Mouse (Mus musculus) embryonic facial prominence, embryonic 14.5 days (tissue): Measurements from ENCODE around the gene Wfdc6a. TPM values are rescaled to one million over a fixed set of nuclear protein-coding genes. Genes with fewer than 3 reads are reported as not detected.

Source experiments
- ATAC-seq: fragments of 200-750 bp; cut with Nextera tagmentation; 2 replicates; pipeline ENCODE4 v1.8.0; 2017; ENCODE audit warnings: low read depth, moderate number of reproducible peaks, moderate TSS enrichment
- DNase-seq: peaks from one replicate; pipeline ENCODE4 v3.0.0-alpha.2; 2015; ENCODE audit warnings: low spot score
- H3K27ac ChIP-seq: fragments of 300-500 bp; sonication (generic); replicated peaks from 2 replicates; pipeline ENCODE4 v1.5.1; 2014; ENCODE audit warnings: low read depth, mild to moderate bottlenecking, low read length, moderate library complexity
- H3K27me3 ChIP-seq: fragments of 300-500 bp; sonication (generic); replicated peaks from 2 replicates; pipeline ENCODE4 v1.6.1; 2014; ENCODE audit warnings: low read length; ENCODE audit not compliant: control insufficient read depth, insufficient read depth
- H3K36me3 ChIP-seq: fragments of 300-500 bp; sonication (generic); 2 replicates; pipeline ENCODE4 v1.6.1; 2014; ENCODE audit warnings: low read length, mixed read lengths; ENCODE audit not compliant: control insufficient read depth, insufficient read depth
- H3K4me1 ChIP-seq: fragments of 300-500 bp; sonication (generic); 2 replicates; pipeline ENCODE4 v1.6.1; 2014; ENCODE audit warnings: antibody characterized with exemption, low read length; ENCODE audit not compliant: control insufficient read depth, insufficient read depth
- H3K4me2 ChIP-seq: fragments of 300-500 bp; sonication (generic); 2 replicates; pipeline ENCODE4 v1.6.1; 2014; ENCODE audit warnings: low read depth, mild to moderate bottlenecking, low read length, moderate library complexity, mixed read lengths
- H3K4me3 ChIP-seq: fragments of 300-500 bp; sonication (generic); 2 replicates; pipeline ENCODE4 v1.5.1; 2014; ENCODE audit warnings: low read depth, mild to moderate bottlenecking, low read length
- H3K9ac ChIP-seq: fragments of 300-500 bp; sonication (generic); 2 replicates; pipeline ENCODE4 v1.6.1; 2014; ENCODE audit warnings: low read depth, mild to moderate bottlenecking, low read length, moderate library complexity, mixed read lengths
- H3K9me3 ChIP-seq: fragments of 300-500 bp; sonication (generic); 2 replicates; pipeline ENCODE4 v1.6.1; 2016; ENCODE audit warnings: low read length; ENCODE audit not compliant: control insufficient read depth
- WGBS: fragments of 180-500 bp; shearing (Covaris S2); extraction: QIAGEN DNeasy Blood & Tissue Kit; methylation state at CpG from one replicate; pipeline ENCODE4 v1.1.7; 2014; 5-methylcytosine and 5-hydroxymethylcytosine counted together
- polyA plus RNA-seq: library from polyadenylated mRNA; unstranded; fragments of >200 nt; fragmentation: Nextera tagmentation; extraction: Ambion mirVana; gene quantifications from 2 replicates; pipeline ENCODE4 v1.2.1, GENCODE M21; 2014

Wfdc6a gene
- polyA plus RNA-seq, 1 experiment from 2014 or later = 0.51 TPM

DNA sequence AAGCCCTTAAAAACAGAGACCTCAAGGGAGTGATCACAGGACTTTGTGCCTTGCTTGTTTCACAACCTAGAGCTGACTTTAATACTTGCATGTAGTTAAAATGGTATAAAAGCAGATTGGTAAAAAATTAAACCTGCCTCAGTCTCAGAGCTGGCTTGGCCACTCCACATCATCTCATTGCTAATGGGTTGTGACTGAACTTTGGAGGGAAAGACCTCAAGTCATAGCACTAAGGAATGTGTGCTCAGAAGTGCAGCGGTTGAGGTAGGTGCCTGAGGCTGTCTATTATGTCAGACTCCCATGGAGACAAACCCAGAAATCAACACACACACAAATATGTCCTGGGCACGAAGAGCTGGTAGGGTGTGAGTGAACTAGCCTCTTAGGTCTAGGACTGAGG, 41.5 kb downstream of the Wfdc6a start:
- Histone ChIP-seq H3K4me2 (no peak overlapping the region), H3K4me1 (peaks cover 7% of the 10 kb centered on the region; the same call in 1 of the 2 replicates), H3K9ac (no peak overlapping the region), H3K36me3 (no peaks in the 10 kb centered on the region), H3K27me3 (no peaks in the 10 kb centered on the region), H3K9me3 (no peaks in the 10 kb centered on the region), H3K27ac (no peak overlapping the region), H3K4me3 (no peak overlapping the region)
- no peak for DNase-seq
- WGBS = 46% methylated on average over 2 of the region's 2 CpGs
- no peak for ATAC-seq

DNA sequence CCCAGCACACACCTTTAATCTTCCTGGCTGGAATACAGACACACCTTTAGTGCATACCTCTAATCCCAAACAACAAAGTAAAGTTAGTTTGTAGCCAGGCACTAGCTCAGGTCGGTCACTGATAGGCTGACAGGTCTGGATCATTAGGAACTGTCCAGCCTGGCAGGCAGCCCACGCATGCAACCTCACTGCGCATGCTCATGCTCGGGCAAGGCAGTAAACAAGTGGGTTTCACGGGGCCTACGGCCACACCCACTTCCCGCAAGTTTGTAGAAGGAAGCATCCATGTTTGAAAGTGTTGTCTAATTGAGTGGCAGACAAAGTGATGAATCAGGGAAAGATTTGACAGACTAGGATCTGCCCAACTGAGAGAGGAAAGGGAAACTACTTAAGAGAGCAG, 42.6 kb downstream of the Wfdc6a start:
- Histone ChIP-seq H3K9ac (no peak overlapping the region), H3K27me3 (no peaks in the 10 kb centered on the region), H3K27ac (no peak overlapping the region), H3K4me3 (no peak overlapping the region), H3K9me3 (no peaks in the 10 kb centered on the region), H3K36me3 (no peaks in the 10 kb centered on the region), H3K4me2 (no peak overlapping the region), H3K4me1 (peaks cover 7% of the 10 kb centered on the region; the same call in 1 of the 2 replicates)
- no peak for ATAC-seq
- DNase-seq = no peak
- 86% methylated on average over 7 of the region's 7 CpGs for WGBS

DNA sequence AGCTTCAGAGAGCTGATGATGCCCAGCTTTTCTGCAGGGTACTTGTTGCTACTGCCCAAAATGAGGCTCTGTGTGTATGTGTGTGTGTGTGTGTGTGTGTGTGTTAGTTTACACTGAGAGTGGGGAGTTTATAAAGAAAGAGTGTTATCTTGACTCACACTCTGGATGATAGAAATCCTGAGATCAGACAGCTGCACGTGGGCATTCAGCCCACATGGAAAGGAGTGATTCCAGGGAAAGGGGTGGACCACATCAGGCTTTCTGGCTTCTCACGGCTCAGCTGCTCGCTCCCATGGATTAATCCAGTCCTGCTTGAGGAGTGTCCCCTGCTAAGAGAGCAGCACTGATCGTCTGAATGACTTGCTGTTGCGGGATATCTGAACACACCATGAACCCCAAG, 43.1 kb downstream of the Wfdc6a start:
- DNase-seq (no peak), ATAC-seq (no peak)
- Histone ChIP-seq H3K9ac (no peak overlapping the region), H3K4me3 (no peak overlapping the region), H3K36me3 (no peaks in the 10 kb centered on the region), H3K4me1 (peaks cover 7% of the 10 kb centered on the region; the same call in 1 of the 2 replicates), H3K27me3 (no peaks in the 10 kb centered on the region), H3K9me3 (no peaks in the 10 kb centered on the region), H3K27ac (no peak overlapping the region), H3K4me2 (no peak overlapping the region)
- WGBS = 70% methylated on average over 5 of the region's 5 CpGs

DNA sequence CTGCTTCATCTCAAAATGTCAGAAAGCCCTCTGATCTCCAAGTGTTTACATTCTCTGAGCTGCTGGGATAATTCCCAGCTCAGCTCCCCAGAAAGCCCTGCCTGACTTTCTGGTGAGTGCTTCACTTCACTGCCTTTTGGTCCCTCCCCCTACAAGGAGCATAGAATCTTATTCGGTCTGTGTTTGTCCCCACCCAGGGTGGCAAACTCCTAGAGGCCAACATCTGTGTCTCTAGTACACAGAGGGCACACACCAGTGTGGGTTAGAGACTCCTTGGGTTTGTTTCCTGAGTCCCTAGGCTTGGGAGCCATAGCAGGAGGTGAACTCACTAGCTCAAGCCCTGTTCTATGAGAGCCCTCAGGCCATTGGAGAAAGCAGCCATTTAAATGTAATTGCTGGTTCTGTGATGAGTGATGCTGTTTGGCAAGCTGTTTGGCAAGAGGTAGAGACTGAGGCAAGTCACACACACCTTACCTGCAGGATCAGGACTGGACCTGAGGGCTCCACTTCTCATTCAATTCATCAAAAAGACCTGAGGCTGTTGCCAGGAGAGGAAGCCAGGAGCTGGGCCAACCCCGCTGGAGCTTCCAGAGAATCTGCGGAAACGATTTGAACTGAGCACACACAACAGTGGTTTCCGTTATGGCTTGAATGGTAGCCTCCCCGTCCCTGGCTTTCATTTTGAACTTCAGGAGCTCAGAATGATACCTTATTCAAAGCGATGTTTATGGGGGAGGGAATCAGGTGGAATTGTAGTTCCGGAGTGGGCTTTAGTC, 44.4 kb downstream of the Wfdc6a start:
- H3K9me3 ChIP-seq = no peaks in the 10 kb centered on the region
- ATAC-seq = peak; percentile 30; the same call in 1 of the 2 replicates

DNA sequence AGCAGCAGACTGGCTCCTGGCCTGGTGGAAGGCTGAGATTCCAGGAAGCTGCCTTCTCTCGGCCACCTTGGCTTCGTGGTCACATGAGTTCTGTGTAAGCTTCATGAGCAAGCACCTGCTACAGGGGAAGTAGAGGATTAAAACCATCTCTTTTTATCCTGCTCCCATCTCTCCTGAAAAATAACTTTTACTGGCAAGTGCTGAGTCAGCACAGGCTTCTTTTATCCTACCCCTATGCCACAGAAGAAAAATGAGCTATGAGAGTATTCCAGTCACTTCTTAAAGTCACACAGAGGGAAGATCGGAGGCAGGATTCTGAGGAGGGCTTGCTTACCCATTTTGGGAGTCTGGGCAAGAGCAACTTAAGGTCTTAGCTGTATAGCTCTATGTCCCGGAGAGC, 48.2 kb downstream of the Wfdc6a start:
- DNase-seq (no peak), ATAC-seq (no peak)
- WGBS = 82% methylated on average over 4 of the region's 4 CpGs
- H3K27me3 ChIP-seq = no peaks in the 10 kb centered on the region
- H3K4me2 ChIP-seq = no peak overlapping the region
- H3K9me3 ChIP-seq = no peaks in the 10 kb centered on the region
- no peak overlapping the region for H3K4me3 ChIP-seq
- peaks cover 7% of the 10 kb centered on the region; the same call in 1 of the 2 replicates for H3K4me1 ChIP-seq
- no peaks in the 10 kb centered on the region for H3K36me3 ChIP-seq
- H3K9ac ChIP-seq = no peak overlapping the region
- no peak overlapping the region for H3K27ac ChIP-seq

More for the DNA sequence above, 44.4 kb downstream of the Wfdc6a start:
- no peak for DNase-seq
- H3K4me2 ChIP-seq = no peak overlapping the region
- no peak overlapping the region for H3K9ac ChIP-seq
- H3K4me3 ChIP-seq = no peak overlapping the region
- no peaks in the 10 kb centered on the region for H3K27me3 ChIP-seq
- H3K36me3 ChIP-seq = no peaks in the 10 kb centered on the region
- peaks cover 7% of the 10 kb centered on the region; the same call in 1 of the 2 replicates for H3K4me1 ChIP-seq
- 23% methylated on average over 8 of the region's 8 CpGs for WGBS
- H3K27ac ChIP-seq = peak overlapping the region; percentile 44

DNA sequence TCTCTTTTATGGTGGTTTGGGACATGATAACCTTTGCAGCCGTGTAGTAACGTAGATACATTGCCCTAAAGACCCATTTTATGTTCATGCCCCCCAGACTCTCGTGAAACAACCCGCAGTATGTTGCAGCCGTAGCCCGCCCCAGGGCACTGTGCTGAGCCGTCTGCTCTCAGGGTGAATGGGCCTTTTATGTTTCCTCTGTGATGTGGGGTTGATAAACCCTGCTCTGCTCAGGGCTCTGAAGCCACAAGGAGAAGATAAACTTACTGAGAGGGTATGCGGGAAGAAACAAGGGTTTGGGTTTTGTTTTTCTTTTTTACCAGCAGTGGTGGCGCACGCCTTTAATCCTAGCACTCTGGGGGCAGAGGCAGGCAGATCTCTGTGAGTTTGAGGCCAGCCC, 50.9 kb downstream of the Wfdc6a start:
- 57% methylated on average over 10 of the region's 10 CpGs for WGBS
- no peak for ATAC-seq
- Histone ChIP-seq H3K4me3 (no peak overlapping the region), H3K9ac (no peak overlapping the region), H3K36me3 (no peaks in the 10 kb centered on the region), H3K4me2 (no peak overlapping the region), H3K9me3 (no peaks in the 10 kb centered on the region), H3K27me3 (no peaks in the 10 kb centered on the region), H3K4me1 (no peaks in the 10 kb centered on the region), H3K27ac (no peak overlapping the region)
- DNase-seq = no peak

DNA sequence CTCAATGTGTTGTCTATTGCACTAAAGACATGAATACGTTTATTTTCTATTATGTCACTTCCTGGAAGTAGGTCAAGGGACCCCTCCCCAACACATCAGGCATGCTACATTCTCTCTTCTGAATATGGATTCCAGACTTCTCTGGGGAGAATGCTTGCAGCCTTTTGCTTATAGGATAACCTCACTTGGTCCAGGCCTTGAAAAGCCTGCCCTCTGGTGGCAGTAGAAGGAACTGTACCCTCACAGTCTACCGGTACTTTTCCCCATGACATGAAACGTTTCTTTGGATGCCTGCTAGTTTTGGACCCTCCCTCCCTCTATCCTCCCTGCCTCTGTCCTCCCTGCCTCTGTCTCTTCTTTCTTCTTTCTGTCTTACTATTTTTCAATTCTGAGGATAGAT, 54.1 kb downstream of the Wfdc6a start:
- DNase-seq (peak; percentile 78), ATAC-seq (peak; percentile 62; the same call in 1 of the 2 replicates)
- no peak overlapping the region for H3K27ac ChIP-seq
- H3K4me1 ChIP-seq = no peaks in the 10 kb centered on the region
- no peaks in the 10 kb centered on the region for H3K27me3 ChIP-seq
- H3K9ac ChIP-seq = no peak overlapping the region
- H3K4me3 ChIP-seq = no peak overlapping the region
- WGBS = 4% methylated on average over 3 of the region's 3 CpGs
- no peaks in the 10 kb centered on the region for H3K9me3 ChIP-seq
- H3K4me2 ChIP-seq = no peak overlapping the region
- H3K36me3 ChIP-seq = no peaks in the 10 kb centered on the region
